Mouse (Mus musculus) ovary, postnatal 14 days (tissue): Measurements from ENCODE around the gene Blvrb.

Experiments
- DNase-seq: peaks from one replicate; pipeline ENCODE4 v3.0.0; 2022; ENCODE audit warnings: low spot score

Blvrb gene

DNA sequence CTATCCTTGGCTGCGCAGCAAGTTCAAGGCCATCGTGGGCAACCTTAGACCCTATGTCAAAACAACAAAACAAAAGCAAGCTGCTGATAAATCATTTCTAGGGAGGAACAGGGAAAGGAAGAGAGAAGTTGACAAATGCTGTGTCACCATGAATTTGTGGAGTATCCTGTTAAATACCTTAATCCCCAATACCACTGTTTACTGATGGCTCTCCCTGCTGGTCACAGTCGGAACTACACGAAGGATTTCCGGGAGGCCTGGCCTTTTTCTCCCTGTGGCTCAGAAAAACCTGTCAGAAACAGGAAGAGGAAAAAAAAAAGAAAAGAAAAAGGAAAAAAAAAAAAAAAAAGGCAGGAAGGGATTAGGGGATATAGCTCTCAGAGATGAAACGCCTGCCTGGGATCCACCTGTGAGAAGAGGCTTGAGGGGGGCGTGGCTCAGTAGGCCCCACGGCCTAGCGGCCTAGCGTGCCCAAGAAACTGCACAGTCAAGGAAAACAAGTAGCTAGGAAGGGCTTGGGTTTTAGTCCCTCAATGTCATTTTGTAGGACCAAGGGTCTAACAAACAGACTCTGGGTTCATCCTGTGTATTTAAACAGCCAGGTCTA lies 1.6 kb downstream of the Blvrb start:
- DNase-seq: peak; percentile 69

DNA sequence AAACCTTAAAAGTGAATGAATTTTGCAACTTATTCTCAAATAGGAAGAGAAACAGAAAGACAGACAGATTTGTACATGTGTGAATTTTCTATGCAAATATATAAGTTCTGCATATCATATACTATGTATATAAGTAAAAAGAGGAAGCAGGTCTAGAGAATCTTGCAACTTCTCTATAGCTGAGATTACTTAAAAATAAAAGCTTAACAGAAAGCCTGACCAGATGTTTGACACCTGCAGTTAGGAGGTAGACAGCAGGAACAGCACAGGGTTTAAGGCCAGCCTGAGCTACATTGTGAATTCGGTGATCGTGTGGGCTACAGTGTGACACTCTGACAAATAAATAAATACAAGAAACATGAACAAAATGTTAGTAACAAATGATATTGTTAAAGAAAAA lies 3.6 kb downstream of the Blvrb start:
- no peak for DNase-seq

DNA sequence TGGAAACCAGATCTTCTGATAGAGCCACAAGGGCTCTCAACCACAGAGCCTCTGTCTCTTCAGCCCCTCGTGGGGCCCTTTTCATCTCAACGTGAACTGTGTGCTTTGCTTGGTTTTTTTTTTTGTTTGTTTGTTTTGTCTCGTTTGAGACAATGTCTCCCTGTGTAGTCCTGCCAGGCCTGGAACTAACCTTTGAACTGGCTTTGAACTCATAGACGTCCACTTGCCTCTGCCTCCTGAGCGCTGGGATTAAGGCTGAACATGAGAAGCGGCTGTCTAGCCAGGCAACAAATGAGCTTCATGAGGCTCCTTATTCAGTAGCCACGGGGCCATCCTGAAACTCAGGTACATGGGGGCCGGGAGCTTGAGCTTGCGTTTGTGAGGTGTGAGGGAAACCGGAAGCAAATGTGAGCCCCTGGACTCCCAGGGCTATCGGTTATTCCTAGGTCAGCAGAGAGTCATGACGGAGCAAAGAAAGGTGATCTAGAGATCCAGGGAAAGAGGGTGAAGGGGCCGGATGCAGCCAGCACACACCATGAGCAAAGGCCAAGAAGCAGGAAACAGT lies 4.5 kb downstream of the Blvrb start:
- no peak for DNase-seq

DNA sequence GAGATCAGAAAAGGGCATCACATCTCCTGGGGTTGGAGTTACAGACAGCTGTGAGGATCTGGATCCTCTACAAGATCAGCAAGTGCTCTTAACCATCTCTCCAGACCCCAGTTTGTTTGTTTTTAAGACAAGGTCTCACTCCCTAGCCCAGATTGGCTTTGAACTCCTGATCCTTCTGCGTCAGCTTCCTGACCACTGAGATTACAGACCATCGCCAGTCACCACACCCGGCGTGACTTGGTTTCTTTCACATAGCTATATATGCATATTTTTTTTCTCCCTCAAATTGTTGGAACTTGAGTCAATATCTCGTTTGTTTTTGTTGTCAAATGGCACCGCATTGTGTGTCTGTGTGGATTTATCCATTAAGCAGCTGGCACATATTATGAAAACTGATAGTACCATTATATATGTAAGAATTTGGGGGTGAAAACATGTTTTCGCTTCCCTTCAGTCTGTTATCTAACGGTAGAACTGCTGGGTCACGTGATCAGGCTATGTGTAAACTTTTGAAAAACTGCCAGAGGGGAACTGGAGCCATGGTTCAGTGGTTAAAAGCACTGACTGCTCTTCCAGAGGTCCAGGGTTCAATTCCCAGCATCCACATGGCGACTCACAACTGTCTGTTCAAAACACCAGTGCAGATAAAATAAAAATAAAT lies 6.8 kb downstream of the Blvrb start:
- no peak for DNase-seq

DNA sequence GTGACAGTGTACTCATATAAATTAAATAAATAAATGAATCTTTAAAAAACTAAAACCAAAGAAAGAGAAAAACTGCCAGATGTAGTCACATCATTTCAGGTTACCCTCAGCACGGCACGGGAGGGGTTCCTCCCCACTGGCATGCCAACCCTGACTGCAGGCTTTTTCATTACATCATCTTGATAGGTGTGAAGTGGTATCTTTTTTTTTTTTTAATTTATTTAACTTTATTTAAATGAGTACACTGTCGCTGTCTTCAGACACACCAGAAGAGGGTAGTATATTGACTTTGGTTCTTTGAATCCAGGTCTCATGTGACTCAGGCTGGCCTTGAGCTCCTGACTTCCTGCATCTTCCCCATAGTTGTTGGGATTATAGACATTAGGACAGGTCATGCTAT lies 7.5 kb downstream of the Blvrb start:
- DNase-seq: no peak

DNA sequence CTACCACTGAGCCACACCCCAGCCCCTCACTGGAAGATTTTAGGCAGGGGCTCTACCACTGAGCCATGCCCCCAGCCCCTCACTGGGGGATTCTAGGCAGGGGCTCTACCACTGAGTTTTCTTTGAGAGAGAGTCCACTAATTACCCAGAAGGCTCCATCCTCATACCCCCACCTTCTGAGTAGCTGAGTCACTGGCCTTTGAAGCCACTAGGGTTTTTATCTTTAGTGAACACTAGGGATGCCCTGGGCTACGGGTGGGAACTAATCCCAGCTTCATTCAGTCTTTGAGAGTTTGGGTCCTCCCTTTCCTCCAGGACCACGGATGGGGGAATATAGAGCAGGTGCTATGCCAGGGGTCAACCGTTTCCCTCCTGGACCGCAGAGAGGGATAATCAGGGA lies 10.8 kb downstream of the Blvrb start:
- no peak for DNase-seq

DNA sequence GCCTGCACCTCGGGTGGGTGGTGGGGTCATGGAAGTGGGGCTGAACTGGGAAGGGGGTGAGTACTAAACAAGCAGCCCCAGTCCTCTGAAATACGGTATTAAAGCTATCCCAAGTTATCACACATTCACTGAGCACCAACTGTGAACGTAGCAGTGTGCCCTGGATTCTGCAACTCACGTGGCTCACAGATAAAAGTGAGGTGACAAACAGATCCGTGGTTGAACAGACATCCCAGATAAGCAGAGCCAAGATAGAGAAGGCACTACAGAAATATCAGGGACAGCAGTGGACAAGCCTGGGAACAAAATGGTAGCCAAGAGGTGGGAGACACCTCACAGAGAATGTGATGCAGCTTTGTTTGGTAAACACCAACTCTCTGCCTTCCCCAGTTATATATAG lies 11.9 kb downstream of the Blvrb start:
- DNase-seq: no peak

DNA sequence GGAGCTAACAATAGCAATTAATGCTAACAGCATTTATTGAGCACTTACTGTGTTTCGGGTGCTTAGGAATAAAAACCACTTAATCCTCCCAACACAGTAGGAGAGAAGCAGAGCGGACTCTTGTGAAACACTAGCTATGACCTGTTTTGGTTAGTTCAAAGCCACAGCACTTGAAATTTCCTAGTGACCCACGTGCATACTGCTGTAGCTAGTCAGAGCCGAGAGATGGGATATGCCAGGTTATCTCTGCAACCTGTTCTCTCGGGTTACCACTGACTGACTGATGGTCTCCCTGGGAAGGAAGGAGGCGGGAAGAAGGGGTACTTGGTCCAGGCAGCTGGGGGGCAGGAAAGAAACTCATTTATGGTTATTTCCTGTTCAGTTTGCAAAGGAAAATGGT lies 12.7 kb downstream of the Blvrb start:
- no peak for DNase-seq

DNA sequence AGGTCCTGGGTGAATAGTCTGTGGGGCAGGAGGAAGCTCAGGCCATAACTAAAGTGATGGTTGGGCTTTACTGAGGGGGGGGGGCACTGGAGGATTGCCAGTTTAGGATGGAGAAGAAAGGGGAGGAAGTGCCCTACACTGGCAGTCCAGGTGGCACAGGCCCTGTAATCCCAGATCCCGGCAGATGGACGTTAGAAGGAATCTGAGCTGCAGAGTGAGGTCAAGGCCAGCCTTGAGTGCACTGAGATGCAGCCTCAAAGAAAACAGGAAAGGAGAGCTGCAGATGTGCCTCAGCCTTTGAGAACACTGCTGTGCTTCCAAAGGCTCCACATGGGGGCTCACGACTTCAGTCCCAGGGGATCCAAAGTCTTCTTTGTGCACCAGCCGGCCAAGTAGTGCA lies 19.9 kb downstream of the Blvrb start:
- no peak for DNase-seq

DNA sequence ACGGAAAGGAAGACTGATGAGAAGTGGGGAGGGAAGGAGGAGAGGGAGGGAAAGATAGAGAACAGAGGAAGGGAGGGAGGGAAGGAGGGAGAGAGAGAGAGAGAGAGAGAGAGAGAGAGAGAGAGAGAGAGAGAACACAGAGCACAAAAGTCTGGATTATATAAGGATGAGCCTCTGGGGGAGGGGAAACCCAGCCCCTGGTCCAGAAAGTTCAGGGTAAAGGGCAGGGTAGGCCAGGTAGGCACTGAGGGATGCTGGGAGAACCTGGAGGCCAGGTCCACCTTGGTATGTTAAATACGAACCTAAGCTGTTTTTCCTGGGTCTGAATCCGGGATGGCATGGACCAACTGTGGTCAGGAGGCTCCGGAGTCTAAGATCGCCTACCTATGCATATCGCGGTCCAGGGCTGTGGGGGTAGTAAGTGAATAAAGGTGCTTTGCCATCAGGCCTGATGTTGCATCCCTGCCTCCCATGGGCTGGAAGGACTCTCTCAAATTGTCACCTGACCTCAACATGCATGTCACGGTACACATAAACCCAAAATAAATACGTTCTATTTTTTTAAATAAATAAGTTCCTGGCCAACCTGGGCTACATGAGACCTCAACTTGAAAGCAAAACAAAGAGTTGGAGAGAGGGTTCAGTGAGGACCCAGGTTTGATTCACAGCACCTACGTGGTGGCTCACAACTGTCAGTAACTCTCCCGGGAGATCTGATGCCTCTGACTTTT lies 23.8 kb downstream of the Blvrb start:
- no peak for DNase-seq

DNA sequence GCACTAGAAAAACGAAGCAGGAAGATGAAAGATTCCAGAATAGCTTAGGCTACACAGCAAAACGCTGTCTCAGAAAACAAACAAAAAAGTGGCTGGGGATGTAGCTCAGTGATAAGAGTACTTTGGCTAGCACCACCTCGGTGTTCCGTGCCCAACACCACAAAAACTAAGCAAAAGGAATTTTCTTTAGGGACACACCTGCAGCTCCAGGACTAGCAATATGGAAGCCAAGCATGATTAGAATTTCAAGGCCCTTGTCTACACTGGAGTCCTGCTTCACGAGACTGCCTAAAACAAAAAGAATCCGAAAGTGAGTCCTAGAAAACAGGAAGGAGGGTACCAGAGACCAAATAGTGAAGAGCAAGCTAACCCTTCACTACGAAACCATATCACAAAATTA lies 24.8 kb downstream of the Blvrb start:
- no peak for DNase-seq

DNA sequence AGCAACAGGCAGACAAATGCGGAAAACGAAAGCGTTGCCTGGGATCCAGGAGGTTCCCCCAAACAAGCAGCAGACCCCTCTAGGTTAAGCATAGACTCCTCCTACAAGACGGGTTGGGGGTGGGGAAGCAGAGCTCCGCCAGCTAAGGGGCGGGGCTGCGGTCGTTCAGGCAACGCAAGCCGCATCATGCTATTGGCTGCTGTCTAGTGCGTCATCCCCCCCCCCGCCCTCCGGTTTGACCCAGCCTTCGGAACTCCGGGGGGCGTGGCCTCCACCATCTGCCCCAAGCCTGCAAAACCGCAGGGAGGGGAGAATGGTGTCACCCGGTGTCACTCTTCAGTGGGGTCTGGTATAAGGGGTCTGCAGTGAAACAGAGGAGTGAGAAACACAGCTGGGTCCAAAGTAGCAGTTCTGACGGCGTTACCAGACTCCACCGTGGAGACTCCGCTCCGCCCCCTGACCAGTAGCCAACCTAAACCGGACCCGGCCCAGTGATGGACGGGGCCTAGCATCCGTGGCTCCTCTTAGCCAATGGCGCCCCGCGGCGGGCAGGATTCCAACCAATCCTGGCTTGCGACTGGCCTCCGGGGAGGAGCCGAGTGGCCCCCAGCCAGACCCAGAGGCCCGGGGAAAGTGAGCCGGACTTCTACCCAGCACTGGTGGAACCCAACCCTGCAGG lies 25.5 kb downstream of the Blvrb start, which contains the start of gene Sertad3:
Gene Sertad3 (plus strand): TSS at position 613 of the 679 bp plus-strand sequence.
- peak; percentile 100 for DNase-seq

DNA sequence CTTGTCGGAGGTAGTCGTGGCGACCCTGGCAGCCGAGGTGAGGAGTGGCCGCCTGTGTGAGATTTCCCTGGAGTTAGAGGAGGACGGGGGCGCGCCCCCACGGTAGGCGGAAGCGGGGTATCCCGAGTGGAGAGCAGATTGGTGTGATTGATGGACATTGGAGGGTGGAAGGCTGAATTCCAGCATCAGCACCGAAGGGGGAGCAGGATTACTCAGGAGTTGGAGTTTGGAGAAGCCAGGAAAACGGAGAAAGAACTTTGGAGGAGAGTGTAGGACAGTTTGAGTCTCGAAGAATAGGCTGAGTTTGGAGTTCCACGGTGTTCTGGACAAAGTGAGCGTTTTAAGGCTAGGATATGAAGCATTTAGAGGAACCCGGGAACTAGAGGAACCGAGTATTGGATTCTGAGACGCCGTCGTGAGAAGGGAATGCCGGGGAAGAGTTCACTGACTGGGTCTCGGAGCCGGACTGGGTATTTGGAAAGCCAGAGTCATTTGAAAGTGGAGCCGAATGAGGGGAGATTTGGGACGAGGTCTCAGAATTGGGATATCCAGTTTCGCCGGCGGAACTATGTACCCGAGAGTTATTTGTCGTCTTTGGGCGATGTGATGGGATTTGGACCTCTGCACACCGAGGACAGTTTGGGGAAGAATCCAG lies 26.2 kb downstream of the Blvrb start:
- DNase-seq: no peak

DNA sequence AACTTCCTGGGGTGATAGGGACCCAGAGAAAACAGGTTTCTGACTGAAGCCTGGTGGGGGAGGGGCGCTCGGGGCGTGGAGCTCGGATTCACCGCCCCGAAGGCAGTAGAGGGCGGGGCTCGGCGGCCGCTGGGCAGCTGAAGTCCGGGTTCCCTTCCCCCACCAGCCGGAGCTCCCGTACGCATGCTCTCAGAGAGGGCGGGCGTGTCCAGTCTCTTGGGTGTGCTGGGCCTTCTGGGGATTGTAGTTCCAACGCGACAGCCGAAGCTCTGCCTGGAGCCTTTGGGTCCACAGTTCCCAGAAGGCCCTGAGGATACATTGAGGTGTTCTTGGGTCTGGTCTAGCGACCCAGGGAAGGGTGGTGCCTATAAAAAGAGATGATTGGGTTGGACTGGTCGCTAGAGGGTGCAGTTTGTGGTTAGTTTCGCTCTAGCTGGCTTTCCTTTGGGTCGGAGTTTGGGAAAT lies 26.7 kb downstream of the Blvrb start:
- DNase-seq: peak; percentile 95

DNA sequence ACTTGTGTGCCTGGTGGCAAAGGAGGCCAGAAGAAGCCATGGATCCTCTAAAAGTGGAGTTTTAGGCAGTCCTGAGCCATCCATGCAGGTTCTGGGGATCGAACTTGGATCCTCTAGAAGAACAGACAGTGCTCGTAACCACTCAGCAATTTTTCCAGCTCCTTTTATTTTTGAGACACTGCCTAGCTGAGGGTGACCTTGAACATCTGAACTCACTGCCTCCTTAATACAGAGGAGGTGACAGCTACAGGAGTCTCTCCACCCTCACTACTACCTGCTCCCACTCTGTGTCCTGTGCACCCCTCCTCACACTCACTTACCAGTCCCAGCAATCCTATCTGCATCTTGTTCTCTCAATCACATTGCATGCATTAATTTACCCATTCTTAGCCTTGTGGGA lies 27.8 kb downstream of the Blvrb start:
- no peak for DNase-seq

DNA sequence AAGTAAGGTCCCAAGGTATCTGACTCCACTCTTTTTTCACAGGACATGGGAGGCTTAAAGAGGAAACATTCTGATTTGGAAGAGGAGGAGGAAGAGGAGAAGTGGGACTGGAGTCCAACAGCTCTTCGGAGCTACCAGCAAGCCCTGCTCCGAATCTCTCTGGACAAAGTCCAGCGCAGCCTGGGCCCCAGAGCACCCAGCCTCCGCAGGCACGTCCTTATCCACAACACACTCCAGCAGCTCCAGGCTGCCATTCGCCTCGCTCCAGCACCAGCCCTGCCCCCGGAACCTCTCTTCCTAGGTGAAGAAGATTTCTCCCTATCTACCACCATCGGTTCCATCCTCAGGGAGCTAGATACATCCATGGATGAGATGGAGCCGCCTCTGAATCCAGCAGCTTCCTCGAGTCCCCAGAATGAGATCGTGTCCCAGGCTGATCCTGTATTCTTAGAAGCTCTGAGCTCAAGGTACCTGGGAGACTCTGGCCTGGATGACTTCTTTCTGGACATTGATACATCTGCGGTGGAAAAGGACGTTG lies 28.4 kb downstream of the Blvrb start:
- DNase-seq: no peak

DNA sequence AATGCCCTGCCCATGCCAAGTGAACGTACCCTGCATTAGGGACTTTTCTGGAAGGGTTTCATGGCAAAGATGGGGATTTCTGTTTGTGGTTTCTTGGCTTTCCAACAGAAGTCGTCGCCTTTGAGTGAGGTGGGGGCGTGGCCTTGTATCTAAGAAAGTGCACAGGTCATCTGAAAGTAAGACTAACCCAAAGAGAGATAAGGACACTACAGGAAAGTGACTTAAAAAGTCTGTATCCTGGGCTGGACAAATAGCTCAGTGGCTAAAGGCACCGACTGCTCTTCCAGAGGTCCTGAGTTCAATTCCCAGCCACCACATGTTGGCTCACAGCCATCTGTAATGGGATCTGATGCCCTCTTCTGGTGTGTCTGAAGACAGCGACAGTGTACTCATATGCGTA lies 30.8 kb downstream of the Blvrb start:
- no peak for DNase-seq

DNA sequence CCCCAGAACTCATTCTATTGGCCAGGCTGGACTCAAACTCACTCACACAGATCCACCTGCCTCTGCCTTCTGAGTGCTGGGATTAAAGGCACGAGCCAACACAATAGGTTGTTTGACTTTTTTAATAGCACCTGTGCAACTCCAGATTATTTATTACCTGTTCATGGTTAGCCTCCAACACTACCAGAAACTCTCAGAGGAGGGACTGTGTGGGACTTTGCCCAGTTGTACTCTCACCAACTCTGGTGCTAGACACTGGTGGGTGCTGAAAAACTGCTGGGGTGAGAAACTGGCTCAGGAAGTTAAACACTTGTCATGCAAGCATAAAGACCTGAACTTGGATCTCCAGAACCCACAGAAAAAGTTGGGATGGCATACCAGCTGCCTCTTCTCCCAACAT lies 32.0 kb downstream of the Blvrb start:
- no peak for DNase-seq

DNA sequence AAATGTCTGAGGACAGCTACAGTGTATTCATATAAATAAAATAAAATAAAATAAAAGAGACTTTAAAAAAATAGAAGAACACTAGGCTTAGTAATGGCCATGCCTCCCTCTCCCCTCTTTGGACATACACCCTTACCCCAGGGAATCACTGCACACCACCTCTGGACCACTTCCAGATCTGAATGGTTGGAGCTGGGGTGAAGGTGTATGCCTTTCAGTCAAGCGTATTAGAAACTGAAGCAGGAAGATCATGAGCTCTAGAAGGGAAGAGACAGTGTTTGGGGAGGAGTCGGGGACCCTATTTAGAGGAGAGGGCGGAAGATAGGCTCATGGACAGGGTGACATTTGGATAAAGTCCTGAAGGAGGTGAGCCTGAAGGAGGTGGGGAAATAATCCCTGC lies 32.7 kb downstream of the Blvrb start:
- DNase-seq: no peak

DNA sequence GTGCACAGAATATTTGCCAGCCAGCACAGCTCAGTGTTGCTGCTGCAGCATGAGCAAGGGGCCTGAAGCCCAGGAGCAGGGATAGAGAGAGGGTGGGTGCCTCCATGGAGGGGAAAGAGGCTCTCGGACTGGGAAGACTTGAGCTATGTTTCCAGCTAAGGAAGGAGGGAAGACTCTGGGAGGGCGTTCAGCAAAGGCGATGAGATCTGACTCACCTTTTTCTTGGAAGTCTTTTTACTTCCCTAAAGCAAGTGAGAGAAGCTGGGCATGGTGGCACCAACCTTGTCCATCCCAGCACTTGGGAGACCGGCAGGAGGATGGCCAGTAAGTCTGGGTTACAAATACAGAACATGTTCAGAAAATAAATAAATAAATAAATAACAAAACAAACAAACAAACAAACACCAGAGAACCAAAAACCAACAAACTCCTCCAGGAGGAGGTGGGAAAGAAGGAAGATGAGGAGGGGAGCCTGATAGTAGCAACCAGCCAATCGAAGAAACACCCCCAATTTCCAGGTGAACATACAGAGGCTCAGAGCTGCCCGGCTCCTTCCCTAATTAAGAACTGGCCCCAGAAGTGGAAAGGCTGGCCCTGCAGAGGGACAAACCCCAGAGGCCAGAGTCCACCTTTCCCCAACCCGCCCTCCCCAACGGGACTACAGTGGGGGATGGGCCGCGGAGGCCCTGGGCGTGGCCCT lies 33.3 kb downstream of the Blvrb start:
- no peak for DNase-seq

DNA sequence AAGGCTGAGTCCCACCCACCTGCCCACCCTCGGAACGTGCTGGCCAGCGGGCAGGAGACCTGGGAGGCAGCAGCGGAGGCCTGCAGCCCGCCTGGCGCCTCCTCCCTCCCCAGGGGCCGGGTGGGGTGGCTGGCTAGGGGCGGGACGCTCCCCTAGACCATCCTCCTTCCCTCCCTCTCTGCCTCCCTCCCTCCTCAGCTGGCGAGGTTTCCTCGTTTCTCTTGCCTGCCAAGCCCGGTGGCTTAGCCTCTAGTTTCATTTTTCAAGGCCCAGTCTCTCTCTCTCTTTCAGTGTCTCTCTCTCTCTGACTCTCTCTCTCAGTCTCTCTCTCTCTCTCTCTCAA lies 33.8 kb downstream of the Blvrb start:
- peak; percentile 83 for DNase-seq
